In genomic region chr2:60923111-60923510, GRCm38 (mm10) we compare ENCODE assay signal across 11 mouse cellular contexts. TPM values are rescaled to one million over a fixed set of nuclear protein-coding genes. Genes with fewer than 3 reads are reported as not detected.
DNase-seq lines count a peak whose midpoint lies in the region; ATAC-seq and TF ChIP-seq lines count a peak whose summit lies in the region.
"Had no signal": no experiment of that assay in that cellular context is flagged by ENCODE, and none has a peak within 500 bp of the region (broad histone marks: within the 10 kb centered on the region; RNA-seq: fewer than 3 reads in every experiment).

No protein-coding gene starts in this region.

- no peak for TF ChIP-seq CTCF in kidney, postnatal 0 days (IDR thresholded peaks at IDR 0.05; ENCODE audit: low read depth)
- no peak for TF ChIP-seq CTCF in CH12.LX (conservative IDR thresholded peaks at IDR 0.05 in 1 of 2, IDR thresholded peaks at IDR 0.05 in 1 of 2; ENCODE audit: low read depth in 2 of 2, low read length in 2 of 2)

- H3K27ac ChIP-seq in kidney, postnatal 0 days, result peak overlapping the region; percentile 8; the same call in 1 of the 2 replicates
- no peak overlapping the region for H3K27ac ChIP-seq in CH12.LX (ENCODE audit: insufficient read depth, low read depth)
- H3K27ac ChIP-seq in embryonic facial prominence, embryonic 12.5 days, result peak overlapping the region; percentile 33; the same call in 1 of the 2 replicates
- peak overlapping the region; percentile 40; the same call in 1 of the 2 replicates for H3K27ac ChIP-seq in limb, embryonic 15.5 days
- H3K27ac ChIP-seq: midbrain, embryonic 13.5 days had no signal

- no peaks in the 10 kb centered on the region for H3K79me2 ChIP-seq in CH12.LX (replicated peaks; ENCODE audit: control insufficient read depth, extremely low read depth, insufficient read depth, poor library complexity, severe bottlenecking)

- no peaks in the 10 kb centered on the region for H3K27me3 ChIP-seq in kidney, postnatal 0 days (ENCODE audit: insufficient read depth, low read length)
- H3K27me3 ChIP-seq in CH12.LX (replicated peaks), result no peaks in the 10 kb centered on the region
- no peaks in the 10 kb centered on the region for H3K27me3 ChIP-seq in embryonic facial prominence, embryonic 12.5 days
- H3K27me3 ChIP-seq in limb, embryonic 15.5 days, result no peaks in the 10 kb centered on the region
- H3K27me3 ChIP-seq: midbrain, embryonic 13.5 days had no signal

- dilution Hi-C loops in CH12.LX (cut with MboI; ENCODE audit: extremely low pct_ligation_motif_present, extremely low pct_unique_long_range_greater_than_20kb, low sequenced_read_pairs), result no loop called here

- peak; percentile 22; the same call in 1 of the 2 replicates for TF ChIP-seq EP300 in CH12.LX (IDR thresholded peaks at IDR 0.05; ENCODE audit: low read length)

- H3K4me2 ChIP-seq in kidney, postnatal 0 days (ENCODE audit: low read length), result no peak overlapping the region
- peak overlapping the region; percentile 15; the same call in 1 of the 2 replicates for H3K4me2 ChIP-seq in CH12.LX (ENCODE audit: insufficient read depth, low read depth, poor library complexity, severe bottlenecking)
- no peak overlapping the region for H3K4me2 ChIP-seq in embryonic facial prominence, embryonic 12.5 days (replicated peaks)
- H3K4me2 ChIP-seq in limb, embryonic 15.5 days, result no peak overlapping the region
- H3K4me2 ChIP-seq: midbrain, embryonic 13.5 days had no signal

- H3K9ac ChIP-seq in kidney, postnatal 0 days (ENCODE audit: low read depth, low read length), result no peak overlapping the region
- H3K9ac ChIP-seq in CH12.LX (ENCODE audit: insufficient read depth, low read depth), result no peak overlapping the region
- H3K9ac ChIP-seq in embryonic facial prominence, embryonic 12.5 days, result no peak overlapping the region
- no peak overlapping the region for H3K9ac ChIP-seq in limb, embryonic 15.5 days
- H3K9ac ChIP-seq: midbrain, embryonic 13.5 days had no signal

- DNase-seq in kidney, postnatal 0 days (ENCODE audit: low spot score), result peak; percentile 48
- no peak for DNase-seq in kidney, adult 18-20 months
- DNase-seq in CH12.LX (ENCODE audit: extremely low read depth), result no peak
- no peak for DNase-seq in layer of hippocampus, adult 9-10 months (ENCODE audit: low spot score)
- DNase-seq in cerebellum, postnatal 10 days, result no peak
- DNase-seq in ovary, postnatal 14 days (ENCODE audit: low spot score), result no peak
- DNase-seq: cerebellum, postnatal 36 days; right cerebral cortex, postnatal 4 days had no signal

- H3K4me3 ChIP-seq in kidney, postnatal 0 days (replicated peaks; ENCODE audit: low read depth, low read length), result no peak overlapping the region
- H3K4me3 ChIP-seq in CH12.LX (replicated peaks in 1 of 3; ENCODE audit: low read depth in 2 of 3, low read length in 2 of 3, poor library complexity in 1 of 3), result no peak overlapping the region
- no peak overlapping the region for H3K4me3 ChIP-seq in embryonic facial prominence, embryonic 12.5 days
- H3K4me3 ChIP-seq in limb, embryonic 15.5 days, result no peak overlapping the region
- H3K4me3 ChIP-seq: midbrain, embryonic 13.5 days had no signal

- H3K4me1 ChIP-seq in kidney, postnatal 0 days (replicated peaks; ENCODE audit: insufficient read depth, low read length), result peaks cover 13% of the 10 kb centered on the region; the same call in 1 of the 2 replicates
- peaks cover 8 to 23% of the 10 kb centered on the region in 2 experiments for H3K4me1 ChIP-seq in CH12.LX (ENCODE audit: control insufficient read depth in 1 of 2, insufficient read depth in 2 of 2)
- peaks cover 30% of the 10 kb centered on the region for H3K4me1 ChIP-seq in embryonic facial prominence, embryonic 12.5 days
- H3K4me1 ChIP-seq in limb, embryonic 15.5 days, result peaks cover 22% of the 10 kb centered on the region
- H3K4me1 ChIP-seq: midbrain, embryonic 13.5 days had no signal

- no peak for TF ChIP-seq RAD21 in CH12.LX (IDR thresholded peaks at IDR 0.05; ENCODE audit: low read depth, low read length)

- H3K9me3 ChIP-seq in kidney, postnatal 0 days (replicated peaks; ENCODE audit: low read length), result no peaks in the 10 kb centered on the region
- H3K9me3 ChIP-seq in CH12.LX (replicated peaks; ENCODE audit: low read length), result no peaks in the 10 kb centered on the region
- no peaks in the 10 kb centered on the region for H3K9me3 ChIP-seq in embryonic facial prominence, embryonic 12.5 days
- no peaks in the 10 kb centered on the region for H3K9me3 ChIP-seq in limb, embryonic 15.5 days
- H3K9me3 ChIP-seq: midbrain, embryonic 13.5 days had no signal

- in situ Hi-C loops in CH12.LX (cut with MboI; ENCODE audit: low pct_ligation_motif_present, low pct_unique_long_range_greater_than_20kb, low sequenced_read_pairs), result loop anchor here (25.0 kb wide), 1 partner anchor 539 kb away; no protein-coding TSS in a partner anchor

- no peak for TF ChIP-seq POLR2A in CH12.LX (IDR thresholded peaks at IDR 0.05; ENCODE audit: low read depth, low read length)

- WGBS in kidney, postnatal 0 days, result 39% methylated on average over 6 of the region's 6 CpGs
- WGBS in embryonic facial prominence, embryonic 12.5 days, result 49% methylated on average over 6 of the region's 6 CpGs
- 43% methylated on average over 6 of the region's 6 CpGs for WGBS in limb, embryonic 15.5 days

- no peaks in the 10 kb centered on the region for H3K36me3 ChIP-seq in kidney, postnatal 0 days (ENCODE audit: insufficient read depth, low read length)
- no peaks in the 10 kb centered on the region for H3K36me3 ChIP-seq in CH12.LX (replicated peaks in 1 of 2; ENCODE audit: control insufficient read depth in 1 of 2, insufficient read depth in 1 of 2, low read length in 1 of 2)
- H3K36me3 ChIP-seq in embryonic facial prominence, embryonic 12.5 days, result no peaks in the 10 kb centered on the region
- H3K36me3 ChIP-seq in limb, embryonic 15.5 days, result no peaks in the 10 kb centered on the region
- H3K36me3 ChIP-seq: midbrain, embryonic 13.5 days had no signal

- ATAC-seq in kidney, postnatal 0 days (replicated peaks; ENCODE audit: low FRiP score, low read depth), result no peak
- ATAC-seq in embryonic facial prominence, embryonic 12.5 days (ENCODE audit: insufficient number of reproducible peaks, insufficient read depth, low FRiP score, low TSS enrichment), result 0 out of 2 replicates have a peak, but pooled peaks have one; percentile 69
- no peak for ATAC-seq in limb, embryonic 15.5 days (ENCODE audit: insufficient number of reproducible peaks, low FRiP score, low TSS enrichment, low read depth)
- ATAC-seq: midbrain, embryonic 13.5 days had no signal

TF ChIP-seq in CH12.LX, 34 proteins besides CTCF, POLR2A, EP300 and RAD21:
- TF ChIP-seq ZKSCAN1 (IDR thresholded peaks at IDR 0.05; ENCODE audit: borderline replicate concordance, low read depth, low read length) (no peak), JUND (conservative IDR thresholded peaks at IDR 0.05; ENCODE audit: low read depth, low read length) (no peak)

RNA-seq across cellular contexts. Expression of gene Rbms1, which starts 39.9 kb away (rescaled TPM):
- polyA plus RNA-seq in kidney, postnatal 0 days (2015; fragmentation: Nextera tagmentation; extraction: Ambion mirVana), result 90.4 and 92.5 TPM in 2 replicates
- 7.6 and 10.6 TPM in 2 replicates for total RNA-seq in CH12.LX (2012; rRNA removed)
- total RNA-seq in CH12.LX (2014; rRNA removed), result 12.6 and 12.9 TPM in 2 replicates
- 26.8 and 33.9 TPM in 2 replicates for polyA plus RNA-seq in CH12.LX (2012; ENCODE audit: insufficient read length, low read depth)
- polyA plus RNA-seq in embryonic facial prominence, embryonic 12.5 days (2016; fragmentation: Nextera tagmentation; extraction: Ambion mirVana), result 117 and 121 TPM in 2 replicates
- polyA plus RNA-seq in limb, embryonic 15.5 days (2015; fragmentation: Nextera tagmentation; extraction: Ambion mirVana), result 138 and 143 TPM in 2 replicates
